Mouse (Mus musculus) embryonic facial prominence, embryonic 15.5 days (tissue): ENCODE measurements around the gene Gramd2. TPM values are rescaled to one million over a fixed set of nuclear protein-coding genes. Genes with fewer than 3 reads are reported as not detected.
A peak's percentile ranks its signal among the peaks of the same experiment; 100 is the strongest.

Experiments
- ATAC-seq: fragments of 200-750 bp; cut with Nextera tagmentation; 2 replicates; pipeline ENCODE4 v1.8.0; 2017; ENCODE audit warnings: low read depth, moderate TSS enrichment; ENCODE audit not compliant: insufficient number of reproducible peaks, low FRiP score, low TSS enrichment
- H3K27ac ChIP-seq: fragments of 300-500 bp; sonication (generic); replicated peaks from 2 replicates; pipeline ENCODE4 v1.5.1; 2015; ENCODE audit warnings: mild to moderate bottlenecking, inconsistent platforms
- H3K27me3 ChIP-seq: fragments of 300-500 bp; sonication (generic); 2 replicates; pipeline ENCODE4 v1.6.1; 2015; ENCODE audit warnings: inconsistent platforms
- H3K36me3 ChIP-seq: fragments of 300-500 bp; sonication (generic); 2 replicates; pipeline ENCODE4 v1.6.1; 2015; ENCODE audit warnings: mild to moderate bottlenecking, inconsistent platforms
- H3K4me1 ChIP-seq: fragments of 300-500 bp; sonication (generic); 2 replicates; pipeline ENCODE4 v1.6.1; 2015; ENCODE audit warnings: inconsistent platforms
- H3K4me2 ChIP-seq: fragments of 300-500 bp; sonication (generic); replicated peaks from 2 replicates; pipeline ENCODE4 v1.6.1; 2015; ENCODE audit warnings: mild to moderate bottlenecking, inconsistent platforms
- H3K4me3 ChIP-seq: fragments of 300-500 bp; sonication (generic); replicated peaks from 2 replicates; pipeline ENCODE4 v1.5.1; 2015; ENCODE audit warnings: mild to moderate bottlenecking, inconsistent platforms
- H3K9ac ChIP-seq: fragments of 300-500 bp; sonication (generic); 2 replicates; pipeline ENCODE4 v1.6.1; 2015; ENCODE audit warnings: inconsistent platforms
- H3K9me3 ChIP-seq: fragments of 300-500 bp; sonication (generic); replicated peaks from 2 replicates; pipeline ENCODE4 v1.6.1; 2016; ENCODE audit warnings: inconsistent platforms
- WGBS: fragments of 180-500 bp; shearing (Covaris S2); methylation state at CpG from one replicate; pipeline ENCODE4 v1.1.7; 2015; 5-methylcytosine and 5-hydroxymethylcytosine counted together
- polyA plus RNA-seq: library from polyadenylated mRNA; unstranded; fragments of >200 nt; fragmentation: Nextera tagmentation; extraction: Ambion mirVana; gene quantifications from 2 replicates; pipeline ENCODE4 v1.2.1, GENCODE M21; 2015

Gramd2 gene
- polyA plus RNA-seq, 1 experiment from 2014 or later = 7.6 TPM

- H3K4me1 ChIP-seq = peaks cover 33% of the 10 kb centered on the region
- peak; percentile 19; the same call in 1 of the 2 replicates for ATAC-seq
- H3K4me3 ChIP-seq = no peak overlapping the region
- H3K9me3 ChIP-seq = no peaks in the 10 kb centered on the region
- H3K9ac ChIP-seq = no peak overlapping the region
- H3K27ac ChIP-seq = peak overlapping the region; percentile 65
- WGBS = 15% methylated on average over 3 of the region's 3 CpGs
- no peaks in the 10 kb centered on the region for H3K36me3 ChIP-seq
- no peak overlapping the region for H3K4me2 ChIP-seq
- H3K27me3 ChIP-seq = no peaks in the 10 kb centered on the region
These were observed 15.5 kb downstream of the Gramd2 start for GRCm38 (mm10) chr9:59695451-59695813.

DNA sequence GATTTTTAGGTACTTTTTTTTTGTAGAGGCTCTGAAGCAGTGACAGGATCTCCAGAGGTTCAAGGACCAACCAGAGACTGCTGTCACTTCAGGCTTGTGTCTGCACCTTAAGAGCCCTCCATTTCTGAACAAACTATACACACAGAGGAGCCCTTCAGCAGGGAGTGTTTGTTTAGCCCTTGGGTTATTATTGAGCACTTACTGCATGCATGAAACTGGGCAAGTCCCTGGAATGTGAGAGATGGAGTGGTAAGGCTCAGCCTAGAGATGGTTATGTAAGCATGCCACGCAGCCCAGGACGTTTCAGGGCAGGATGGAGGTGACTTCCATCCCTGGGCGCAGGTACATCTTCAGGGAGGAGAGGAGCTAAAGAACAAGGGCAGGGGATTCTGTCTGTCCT is 16.4 kb downstream of the Gramd2 start:
- peaks cover 35% of the 10 kb centered on the region for H3K4me1 ChIP-seq
- H3K9me3 ChIP-seq = no peaks in the 10 kb centered on the region
- H3K27me3 ChIP-seq = no peaks in the 10 kb centered on the region
- no peak for ATAC-seq
- H3K27ac ChIP-seq = no peak overlapping the region
- H3K4me3 ChIP-seq = no peak overlapping the region
- no peaks in the 10 kb centered on the region for H3K36me3 ChIP-seq
- WGBS = 76% methylated on average over 3 of the region's 3 CpGs
- no peak overlapping the region for H3K4me2 ChIP-seq
- H3K9ac ChIP-seq = no peak overlapping the region

DNA sequence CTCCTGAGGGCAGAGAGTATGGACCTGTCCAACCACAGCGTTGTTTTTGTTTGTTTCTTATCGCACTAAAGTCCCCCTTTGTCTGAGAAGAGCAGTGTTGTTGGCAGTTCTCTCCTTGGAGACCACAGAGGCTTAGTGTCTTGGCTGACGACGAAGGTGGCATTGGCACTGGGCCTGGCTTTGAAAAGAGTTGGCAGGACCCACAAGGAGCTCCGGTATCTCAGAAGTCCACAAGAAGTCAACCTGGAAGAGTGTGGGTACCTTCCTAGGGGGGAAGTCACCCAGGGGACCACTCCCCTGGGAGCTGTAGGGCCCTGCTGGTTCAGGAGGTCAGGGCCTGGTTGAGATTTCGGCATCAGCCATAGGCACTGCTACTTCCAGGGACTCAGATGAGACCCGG is 21.1 kb downstream of the Gramd2 start:
- Histone ChIP-seq H3K36me3 (no peaks in the 10 kb centered on the region), H3K9me3 (no peaks in the 10 kb centered on the region), H3K9ac (no peak overlapping the region), H3K27ac (no peak overlapping the region), H3K4me3 (no peak overlapping the region), H3K4me1 (0 out of 2 replicates have a peak, but pooled peaks cover 2% of the 10 kb centered on the region), H3K4me2 (no peak overlapping the region), H3K27me3 (no peaks in the 10 kb centered on the region)
- no peak for ATAC-seq
- WGBS = 73% methylated on average over 7 of the region's 7 CpGs

DNA sequence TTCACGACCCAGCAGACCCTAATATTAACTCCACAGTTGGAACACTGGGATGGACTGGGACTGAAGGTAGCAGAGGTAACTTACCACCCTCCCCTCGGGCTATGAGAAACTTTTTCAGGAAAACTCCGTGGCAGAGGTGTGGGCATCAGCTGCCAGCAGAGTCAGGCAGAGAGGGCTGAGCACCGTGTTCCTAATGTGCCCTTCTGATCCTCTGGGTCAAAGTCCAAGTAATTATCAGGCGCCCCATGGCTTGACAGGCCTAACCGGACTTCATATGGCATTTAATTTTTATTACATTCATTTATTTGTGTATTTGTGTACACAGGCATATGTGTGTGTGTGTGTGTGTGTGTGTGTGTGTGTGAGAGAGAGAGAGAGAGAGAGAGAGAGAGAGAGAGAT is 23.2 kb downstream of the Gramd2 start:
- H3K9me3 ChIP-seq = no peaks in the 10 kb centered on the region
- H3K36me3 ChIP-seq = no peaks in the 10 kb centered on the region
- H3K27me3 ChIP-seq = no peaks in the 10 kb centered on the region
- WGBS = 57% methylated on average over 6 of the region's 6 CpGs
- 0 out of 2 replicates have a peak, but pooled peaks cover 2% of the 10 kb centered on the region for H3K4me1 ChIP-seq
- no peak overlapping the region for H3K4me2 ChIP-seq
- no peak for ATAC-seq
- no peak overlapping the region for H3K27ac ChIP-seq
- H3K9ac ChIP-seq = no peak overlapping the region
- no peak overlapping the region for H3K4me3 ChIP-seq

DNA sequence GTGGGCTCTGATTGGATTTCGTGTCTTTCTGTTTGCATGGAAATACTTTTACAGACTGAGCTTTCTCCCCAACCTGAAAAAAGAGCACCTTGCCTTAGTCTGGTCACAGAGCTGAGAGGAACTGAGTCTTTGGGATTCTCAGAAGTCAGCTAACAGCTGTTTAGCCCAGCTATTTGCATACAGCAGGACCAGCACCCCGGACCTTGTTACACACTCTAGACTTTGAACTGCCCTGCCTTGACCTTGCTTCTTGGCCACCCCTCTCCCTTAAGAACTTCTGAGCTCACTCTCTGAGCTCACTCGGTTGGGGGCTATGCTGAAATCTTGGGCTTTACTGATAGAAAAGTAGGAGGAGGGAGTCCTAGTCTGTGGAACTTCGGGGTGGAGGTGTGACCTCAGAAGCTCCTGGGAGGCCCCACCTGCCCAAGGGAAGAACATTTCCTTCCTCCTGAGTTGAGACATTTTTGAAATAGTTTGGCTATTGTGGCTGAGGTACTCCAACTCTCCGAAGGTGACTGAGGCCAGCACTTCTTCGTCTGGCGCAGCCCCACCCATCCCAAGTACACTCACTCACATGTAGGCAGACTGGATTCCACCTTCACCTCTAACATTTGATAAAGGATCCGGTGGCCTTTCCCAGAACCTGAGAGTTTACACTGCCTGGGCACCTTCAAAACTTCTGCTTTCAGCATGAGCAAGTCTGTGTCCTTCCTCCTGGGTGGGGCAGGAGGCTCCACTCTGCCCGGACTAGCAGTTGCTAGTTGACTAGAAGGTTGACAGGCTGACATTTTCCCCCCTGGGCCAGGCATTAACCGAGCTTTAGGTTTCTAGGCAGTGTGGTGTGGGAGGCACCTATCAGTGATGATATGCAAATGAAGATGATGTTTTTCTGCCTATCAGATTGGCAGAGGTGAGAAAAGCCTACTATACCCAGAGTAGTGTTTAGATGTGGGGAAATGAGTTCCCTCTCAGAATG is 27.2 kb downstream of the Gramd2 start:
- WGBS = 50% methylated on average over 10 of the region's 10 CpGs
- Histone ChIP-seq H3K4me2 (no peak overlapping the region), H3K4me1 (no peaks in the 10 kb centered on the region), H3K9me3 (no peaks in the 10 kb centered on the region), H3K9ac (no peak overlapping the region), H3K27ac (no peak overlapping the region), H3K36me3 (no peaks in the 10 kb centered on the region), H3K27me3 (no peaks in the 10 kb centered on the region), H3K4me3 (no peak overlapping the region)
- ATAC-seq = no peak

DNA sequence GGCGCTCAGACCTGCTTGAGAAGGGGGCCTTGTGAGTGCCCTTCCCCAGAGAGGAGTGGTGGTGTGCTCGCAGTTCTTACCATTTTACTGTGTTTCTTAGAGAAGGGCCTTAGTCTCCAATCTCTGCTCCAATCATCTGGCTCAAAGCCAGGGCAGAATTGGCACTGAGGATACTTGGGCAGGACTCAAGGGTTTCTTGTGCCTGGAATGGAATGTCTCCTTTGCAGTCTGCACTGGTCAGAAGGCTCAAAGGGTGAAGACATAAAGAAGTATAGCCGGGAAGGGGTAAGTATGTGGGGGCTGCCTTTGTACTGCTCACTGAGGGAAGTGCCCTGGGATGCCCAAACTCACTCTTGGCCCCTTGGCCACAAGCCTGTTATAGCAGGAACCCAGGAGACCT is 29.3 kb downstream of the Gramd2 start:
- 76% methylated on average over 3 of the region's 3 CpGs for WGBS
- Histone ChIP-seq H3K9me3 (no peaks in the 10 kb centered on the region), H3K9ac (no peak overlapping the region), H3K36me3 (no peaks in the 10 kb centered on the region), H3K27ac (no peak overlapping the region), H3K4me3 (no peak overlapping the region), H3K4me2 (no peak overlapping the region), H3K4me1 (no peaks in the 10 kb centered on the region), H3K27me3 (no peaks in the 10 kb centered on the region)
- ATAC-seq = no peak

DNA sequence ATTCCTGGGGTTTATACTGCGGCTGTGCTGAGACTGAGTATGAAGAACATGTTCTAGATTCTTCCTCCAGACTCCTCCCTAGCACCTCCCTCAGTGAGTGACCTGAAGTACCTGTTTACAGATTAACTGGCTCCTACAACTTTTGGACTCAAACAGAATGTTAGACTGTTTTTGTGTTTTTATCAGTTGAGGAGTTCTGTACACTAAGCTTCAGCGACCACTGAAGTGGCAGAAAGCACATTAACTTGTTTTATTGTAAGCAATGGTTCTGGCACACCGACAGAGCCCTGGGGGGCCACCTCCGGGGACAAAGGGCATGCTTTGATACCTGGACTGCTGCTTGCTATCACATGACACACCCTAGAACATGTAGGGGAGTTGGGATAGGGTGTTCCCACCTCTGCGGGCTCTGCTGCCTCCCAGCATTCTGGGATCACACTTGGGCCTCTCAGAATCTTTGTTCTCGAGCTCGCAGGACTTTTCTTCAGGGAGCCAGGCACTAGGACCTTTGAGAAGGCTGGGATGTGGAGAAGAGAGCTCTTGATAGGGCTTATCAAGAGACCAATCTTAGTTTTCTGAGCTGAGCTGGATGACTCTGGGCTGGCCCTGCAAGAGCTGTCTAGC is 36.4 kb downstream of the Gramd2 start:
- no peaks in the 10 kb centered on the region for H3K36me3 ChIP-seq
- no peak overlapping the region for H3K4me2 ChIP-seq
- no peak overlapping the region for H3K4me3 ChIP-seq
- H3K4me1 ChIP-seq = no peaks in the 10 kb centered on the region
- H3K27ac ChIP-seq = no peak overlapping the region
- 71% methylated on average over 7 of the region's 7 CpGs for WGBS
- no peak overlapping the region for H3K9ac ChIP-seq
- no peaks in the 10 kb centered on the region for H3K9me3 ChIP-seq
- ATAC-seq = no peak
- no peaks in the 10 kb centered on the region for H3K27me3 ChIP-seq

DNA sequence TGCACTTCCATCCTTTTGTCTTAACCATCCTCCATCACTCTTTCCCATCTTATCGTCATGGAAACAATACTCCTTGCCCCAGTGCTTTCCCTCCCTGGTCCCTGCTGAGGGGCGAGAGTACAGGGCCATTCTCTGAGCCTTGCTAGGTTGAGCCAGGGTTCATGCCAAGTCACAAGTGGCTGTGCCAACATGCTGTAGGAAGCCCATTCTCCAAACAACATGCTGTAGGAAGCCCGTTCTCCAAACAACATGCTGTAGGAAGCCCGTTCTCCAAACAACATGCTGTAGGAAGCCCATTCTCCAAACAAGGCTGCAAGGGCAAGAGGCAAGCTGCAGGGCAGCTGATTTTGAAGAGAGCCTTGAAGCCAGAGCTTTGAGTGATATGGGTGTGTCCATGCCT is 38.3 kb downstream of the Gramd2 start:
- 80% methylated on average over 4 of the region's 4 CpGs for WGBS
- H3K36me3 ChIP-seq = no peaks in the 10 kb centered on the region
- no peak overlapping the region for H3K9ac ChIP-seq
- H3K4me1 ChIP-seq = peaks cover 3% of the 10 kb centered on the region
- no peaks in the 10 kb centered on the region for H3K9me3 ChIP-seq
- no peak overlapping the region for H3K4me3 ChIP-seq
- no peaks in the 10 kb centered on the region for H3K27me3 ChIP-seq
- H3K4me2 ChIP-seq = no peak overlapping the region
- H3K27ac ChIP-seq = no peak overlapping the region
- no peak for ATAC-seq

DNA sequence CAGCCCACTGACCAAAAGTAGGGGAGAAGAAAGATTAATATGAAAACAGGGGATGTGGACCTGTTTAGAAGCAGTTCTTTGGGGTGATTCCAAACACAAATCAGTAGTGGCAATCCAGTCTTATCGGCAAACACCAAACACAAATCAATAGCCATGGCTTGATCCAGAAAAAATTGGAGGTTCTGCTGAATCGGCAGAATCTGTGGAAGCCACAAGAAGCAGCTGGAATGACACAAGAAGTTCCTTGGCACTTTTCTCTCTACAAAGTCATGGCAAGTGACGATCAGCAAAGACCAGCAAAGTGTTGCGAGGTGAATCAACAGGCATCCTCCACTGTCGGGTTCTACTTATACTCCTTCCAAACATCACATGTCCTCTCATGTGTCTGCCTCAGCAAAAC is 41.2 kb downstream of the Gramd2 start:
- Histone ChIP-seq H3K9me3 (no peaks in the 10 kb centered on the region), H3K27ac (no peak overlapping the region), H3K36me3 (no peaks in the 10 kb centered on the region), H3K4me2 (no peak overlapping the region), H3K9ac (no peak overlapping the region), H3K4me1 (peaks cover 16% of the 10 kb centered on the region), H3K4me3 (no peak overlapping the region), H3K27me3 (no peaks in the 10 kb centered on the region)
- no peak for ATAC-seq
- WGBS = 82% methylated on average over 5 of the region's 5 CpGs

GRCm38 (mm10) chr9:59723096-59723657 is 43.2 kb downstream of the Gramd2 start:
- H3K4me2 ChIP-seq = peak overlapping the region; percentile 47
- no peak overlapping the region for H3K9ac ChIP-seq
- no peaks in the 10 kb centered on the region for H3K9me3 ChIP-seq
- 14% methylated on average over 10 of the region's 10 CpGs for WGBS
- H3K4me1 ChIP-seq = peaks cover 16% of the 10 kb centered on the region
- peak overlapping the region; percentile 71 for H3K27ac ChIP-seq
- H3K4me3 ChIP-seq = peak overlapping the region; percentile 24
- ATAC-seq = 0 out of 2 replicates have a peak, but pooled peaks have one; percentile 22
- no peaks in the 10 kb centered on the region for H3K36me3 ChIP-seq
- H3K27me3 ChIP-seq = no peaks in the 10 kb centered on the region

GRCm38 (mm10) chr9:59723791-59724442 is 44.0 kb downstream of the Gramd2 start:
- Histone ChIP-seq H3K4me3 (no peak overlapping the region), H3K9me3 (no peaks in the 10 kb centered on the region), H3K36me3 (no peaks in the 10 kb centered on the region), H3K27ac (peak overlapping the region; percentile 71), H3K4me1 (peaks cover 16% of the 10 kb centered on the region), H3K4me2 (no peak overlapping the region), H3K27me3 (no peaks in the 10 kb centered on the region), H3K9ac (no peak overlapping the region)
- peak; percentile 84 for ATAC-seq
- WGBS = 36% methylated on average over 8 of the region's 8 CpGs
